ENCODE assay signal across 9 mouse cellular contexts in genomic region chr13:102693341-102693801, GRCm38 (mm10). TPM values are rescaled to one million over a fixed set of nuclear protein-coding genes. Genes with fewer than 3 reads are reported as not detected.
DNase-seq lines count a peak whose midpoint lies in the region; ATAC-seq and TF ChIP-seq lines count a peak whose summit lies in the region.
"Had no signal": no experiment of that assay in that cellular context is flagged by ENCODE, and none has a peak within 500 bp of the region (broad histone marks: within the 10 kb centered on the region; RNA-seq: fewer than 3 reads in every experiment).

Gene Cd180, plus strand, starts transcription at chr13:102693558.

- peak within 1 kb of the TSS; percentile 1; the same call in 1 of the 2 replicates for H3K4me3 ChIP-seq in gastrocnemius, adult 2 months
- peak within 1 kb of the TSS; percentile 31 for H3K4me3 ChIP-seq in lung, adult 2 months (replicated peaks; ENCODE audit: extremely low read depth, low read depth, low read length)
- H3K4me3 ChIP-seq in stomach, embryonic 15.5 days (replicated peaks), result no peak within 1 kb of the TSS; the same call in 1 of the 2 replicates
- no peak within 1 kb of the TSS for H3K4me3 ChIP-seq in midbrain, embryonic 13.5 days (replicated peaks)
- H3K4me3 ChIP-seq in hindbrain, embryonic 14.5 days (replicated peaks; ENCODE audit: low read length), result no peak within 1 kb of the TSS
- H3K4me3 ChIP-seq: limb, embryonic 15.5 days had no signal

- peaks cover 4% of the 10 kb centered on the region for H3K4me1 ChIP-seq in lung, adult 2 months (ENCODE audit: control insufficient read depth, insufficient read depth, low read length)
- 0 out of 2 replicates have a peak, but pooled peaks cover 3% of the 10 kb centered on the region for H3K4me1 ChIP-seq in stomach, embryonic 15.5 days
- H3K4me1 ChIP-seq in midbrain, embryonic 13.5 days (replicated peaks), result peaks cover 14% of the 10 kb centered on the region
- H3K4me1 ChIP-seq in hindbrain, embryonic 14.5 days (replicated peaks; ENCODE audit: control insufficient read depth, insufficient read depth, low read length), result no peaks in the 10 kb centered on the region; the same call in 1 of the 2 replicates
- H3K4me1 ChIP-seq: limb, embryonic 15.5 days had no signal

- WGBS in lung, adult 2 months, result 43% methylated on average over 8 of the region's 8 CpGs
- 56% methylated on average over 8 of the region's 8 CpGs for WGBS in stomach, embryonic 15.5 days
- WGBS in midbrain, embryonic 13.5 days, result 78% methylated on average over 8 of the region's 8 CpGs
- 75% methylated on average over 8 of the region's 8 CpGs for WGBS in hindbrain, embryonic 14.5 days

- H3K4me2 ChIP-seq in stomach, embryonic 15.5 days, result no peak within 1 kb of the TSS
- no peak within 1 kb of the TSS for H3K4me2 ChIP-seq in midbrain, embryonic 13.5 days (replicated peaks)
- H3K4me2 ChIP-seq in hindbrain, embryonic 14.5 days (replicated peaks), result no peak within 1 kb of the TSS
- H3K4me2 ChIP-seq: limb, embryonic 15.5 days had no signal

- no peaks in the 10 kb centered on the region for H3K27me3 ChIP-seq in stomach, embryonic 15.5 days (replicated peaks)
- no peaks in the 10 kb centered on the region for H3K27me3 ChIP-seq in midbrain, embryonic 13.5 days
- H3K27me3 ChIP-seq in hindbrain, embryonic 14.5 days (ENCODE audit: control insufficient read depth, insufficient read depth, low read length), result no peaks in the 10 kb centered on the region
- H3K27me3 ChIP-seq: limb, embryonic 15.5 days had no signal

- intact Hi-C loops in gastrocnemius, adult 2 months (cut with DNase I), result no loop called here

- H3K27ac ChIP-seq in gastrocnemius, adult 2 months, result peak within 1 kb of the TSS; percentile 24; the same call in 1 of the 2 replicates
- H3K27ac ChIP-seq in stomach, embryonic 15.5 days, result peak within 1 kb of the TSS; percentile 11; the same call in 1 of the 2 replicates
- no peak within 1 kb of the TSS for H3K27ac ChIP-seq in midbrain, embryonic 13.5 days
- H3K27ac ChIP-seq in hindbrain, embryonic 14.5 days, result no peak within 1 kb of the TSS
- H3K27ac ChIP-seq: limb, embryonic 15.5 days had no signal

- DNase-seq in gastrocnemius, adult 2 months, result no peak
- no peak for DNase-seq in gastrocnemius, adult 18-20 months (ENCODE audit: low spot score)
- peak; percentile 12 for DNase-seq in thymus, postnatal 0 days (ENCODE audit: low spot score)
- no peak for DNase-seq in thymus, postnatal 25 days
- no peak for DNase-seq in lung, adult 2 months
- DNase-seq in hindbrain, embryonic 14.5 days (ENCODE audit: low spot score), result no peak

- no peak for TF ChIP-seq CTCF in gastrocnemius, adult 2 months (IDR thresholded peaks at IDR 0.05)
- no peak for TF ChIP-seq CTCF in lung, adult 2 months (IDR thresholded peaks at IDR 0.05; ENCODE audit: insufficient read depth, low read length)

- ATAC-seq in stomach, embryonic 15.5 days (ENCODE audit: insufficient read depth, low FRiP score, low read depth), result no peak
- ATAC-seq in midbrain, embryonic 13.5 days, result no peak
- no peak for ATAC-seq in hindbrain, embryonic 14.5 days (ENCODE audit: low FRiP score)

- no peak within 1 kb of the TSS for H3K9ac ChIP-seq in stomach, embryonic 15.5 days
- no peak within 1 kb of the TSS for H3K9ac ChIP-seq in midbrain, embryonic 13.5 days (replicated peaks)
- H3K9ac ChIP-seq in hindbrain, embryonic 14.5 days, result no peak within 1 kb of the TSS
- H3K9ac ChIP-seq: limb, embryonic 15.5 days had no signal

- H3K9me3 ChIP-seq in stomach, embryonic 15.5 days, result no peaks in the 10 kb centered on the region
- H3K9me3 ChIP-seq in midbrain, embryonic 13.5 days, result no peaks in the 10 kb centered on the region
- no peaks in the 10 kb centered on the region for H3K9me3 ChIP-seq in hindbrain, embryonic 14.5 days (ENCODE audit: control insufficient read depth, low read length)
- H3K9me3 ChIP-seq: limb, embryonic 15.5 days had no signal

- TF ChIP-seq POLR2A in lung, adult 2 months (IDR thresholded peaks at IDR 0.05; ENCODE audit: borderline replicate concordance, extremely low read depth, low read depth, low read length), result no peak

- no peaks in the 10 kb centered on the region for H3K36me3 ChIP-seq in stomach, embryonic 15.5 days
- no peaks in the 10 kb centered on the region for H3K36me3 ChIP-seq in midbrain, embryonic 13.5 days
- H3K36me3 ChIP-seq in hindbrain, embryonic 14.5 days (replicated peaks; ENCODE audit: control insufficient read depth, insufficient read depth), result no peaks in the 10 kb centered on the region
- H3K36me3 ChIP-seq: limb, embryonic 15.5 days had no signal

RNA-seq across cellular contexts. Expression of gene Cd180, which starts in this region (rescaled TPM):
- under 1 TPM; 0.08 to 0.13 TPM for total RNA-seq in gastrocnemius, adult 2 months (2021)
- under 1 TPM in 1 of 2 experiments, not detected in 1; 0.12 TPM for total RNA-seq in gastrocnemius, adult 18-20 months (2021)
- 1.1 and 1.2 TPM in 2 replicates for polyA plus RNA-seq in thymus, postnatal 0 days (2015; fragmentation: Nextera tagmentation; extraction: Ambion mirVana)
- polyA plus RNA-seq in lung, adult 2 months (2012; rRNA removed), result 2.8 and 3.9 TPM in 2 replicates
- 0.63 and 0.83 TPM in 2 replicates for polyA plus RNA-seq in stomach, embryonic 15.5 days (2015; fragmentation: Nextera tagmentation; extraction: Ambion mirVana)
- 0.30 and 0.36 TPM in 2 replicates for polyA plus RNA-seq in midbrain, embryonic 13.5 days (2015; fragmentation: Nextera tagmentation; extraction: Ambion mirVana)
- polyA plus RNA-seq in hindbrain, embryonic 14.5 days (2014; fragmentation: Nextera tagmentation; extraction: Ambion mirVana), result 1.0 and 1.1 TPM in 2 replicates

Comparison
In these comparisons a context has a peak if more than half of its experiments do, and no peak if none do; other contexts are left out.
1. H3K27ac ChIP-seq: peak in gastrocnemius, adult 2 months (single experiment) and stomach, embryonic 15.5 days (single experiment); none in midbrain, embryonic 13.5 days (single experiment) and hindbrain, embryonic 14.5 days (single experiment).
2. H3K4me3 ChIP-seq: peak in gastrocnemius, adult 2 months (single experiment) and lung, adult 2 months (single experiment); none in stomach, embryonic 15.5 days (single experiment), midbrain, embryonic 13.5 days (single experiment) and hindbrain, embryonic 14.5 days (single experiment).